Mouse (Mus musculus): ENCODE measurements around the gene Zfp324. TPM values are rescaled to one million over a fixed set of nuclear protein-coding genes. Genes with fewer than 3 reads are reported as not detected.
A peak's percentile ranks its signal among the peaks of the same experiment; 100 is the strongest.

The Zfp324 gene
- polyA plus RNA-seq, 1 experiment from 2014 or later: 9.8 TPM

DNA sequence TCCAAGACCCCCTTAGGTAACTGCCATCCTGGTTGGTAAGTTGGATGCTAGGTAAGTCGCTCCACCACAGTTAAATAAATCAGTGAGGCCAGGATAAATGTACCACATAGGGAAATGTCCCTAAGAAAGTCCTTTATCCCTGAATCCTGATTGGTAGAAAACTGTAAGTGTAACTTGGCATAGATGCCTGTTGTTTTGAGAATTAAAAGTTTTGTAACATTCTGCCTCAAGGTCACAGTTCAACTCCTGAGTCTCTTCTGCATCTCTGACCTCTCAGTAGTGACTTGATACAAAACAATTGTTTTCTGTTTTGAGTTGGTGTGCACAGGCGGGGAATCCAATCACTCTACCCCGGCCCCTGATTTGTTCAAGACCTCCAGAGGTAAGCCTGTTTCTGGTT is 33.2 kb downstream of the Zfp324 start, which contains the start of gene Trim28:
Gene Trim28 (plus strand): TSS at position 264 of the 400 bp plus-strand sequence.
- Histone ChIP-seq H3K9me3 (ENCODE audit: control insufficient read depth, low read length) (no peaks in the 10 kb centered on the region), H3K9ac (ENCODE audit: low read length) (no peak within 1 kb of the TSS), H3K4me3 (ENCODE audit: low read depth, low read length) (no peak within 1 kb of the TSS), H3K4me1 (ENCODE audit: control insufficient read depth, insufficient read depth, low read length) (no peaks in the 10 kb centered on the region), H3K27ac (ENCODE audit: low read depth, low read length) (no peak within 1 kb of the TSS), H3K27me3 (ENCODE audit: control insufficient read depth, insufficient read depth, low read length) (no peaks in the 10 kb centered on the region), H3K4me2 (ENCODE audit: low read depth) (no peak within 1 kb of the TSS), H3K36me3 (ENCODE audit: control insufficient read depth, insufficient read depth, low read length) (no peaks in the 10 kb centered on the region)
- no peak for DNase-seq (ENCODE audit: low spot score)
- no peak for ATAC-seq (ENCODE audit: insufficient read depth, low FRiP score, low TSS enrichment)
- 85% methylated on average over 3 of the region's 3 CpGs for WGBS

DNA sequence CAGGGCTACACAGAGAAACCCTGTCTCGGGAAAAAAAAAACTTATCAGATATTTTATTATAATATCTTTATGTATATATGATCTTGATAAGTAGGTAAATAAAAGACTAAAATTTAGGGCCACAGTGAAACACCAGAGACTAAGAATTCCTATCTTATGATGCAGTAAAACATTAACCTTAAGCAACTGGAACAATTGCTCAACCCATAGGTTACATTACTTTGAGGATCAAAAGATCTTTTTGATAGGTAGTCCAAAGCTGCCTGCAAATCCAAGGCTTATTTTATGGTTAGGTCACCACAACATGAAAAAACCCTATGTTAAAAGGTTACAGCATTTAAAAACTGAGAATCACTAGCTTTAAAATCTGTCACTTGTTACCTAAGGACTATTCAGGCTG is 35.9 kb downstream of the Zfp324 start:
- no peak overlapping the region for H3K27ac ChIP-seq (ENCODE audit: low read depth, low read length)
- H3K36me3 ChIP-seq (ENCODE audit: control insufficient read depth, insufficient read depth, low read length): peaks cover 3% of the 10 kb centered on the region; the same call in 1 of the 2 replicates
- DNase-seq (ENCODE audit: low spot score) (no peak), ATAC-seq (ENCODE audit: insufficient read depth, low FRiP score, low TSS enrichment) (no peak)
- H3K27me3 ChIP-seq (ENCODE audit: control insufficient read depth, insufficient read depth, low read length): no peaks in the 10 kb centered on the region
- H3K9me3 ChIP-seq (ENCODE audit: control insufficient read depth, low read length): no peaks in the 10 kb centered on the region
- no peaks in the 10 kb centered on the region for H3K4me1 ChIP-seq (ENCODE audit: control insufficient read depth, insufficient read depth, low read length)
- no peak overlapping the region for H3K4me2 ChIP-seq (ENCODE audit: low read depth)
- WGBS: 83% methylated on average over 1 of the region's 1 CpGs
- H3K4me3 ChIP-seq (ENCODE audit: low read depth, low read length): no peak overlapping the region
- H3K9ac ChIP-seq (ENCODE audit: low read length): no peak overlapping the region

DNA sequence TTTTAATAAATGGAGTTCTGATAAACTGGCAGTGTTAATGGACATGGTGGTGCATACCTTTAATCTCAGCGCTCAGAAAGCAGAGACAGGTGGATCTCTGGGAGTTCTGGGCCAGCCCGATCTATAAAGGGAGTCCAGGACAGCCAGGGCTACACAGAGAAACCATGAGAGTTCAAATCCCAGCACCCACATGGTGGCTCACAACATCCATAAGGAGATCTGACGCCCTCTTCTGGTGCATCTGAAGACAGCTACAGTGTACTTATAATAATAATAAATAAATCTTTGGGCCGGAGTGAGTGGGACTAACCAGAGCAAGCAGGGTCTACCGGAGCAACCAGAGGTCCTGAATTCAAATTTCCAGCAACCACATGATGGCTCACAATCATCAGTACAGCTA is 37.7 kb downstream of the Zfp324 start:
- Histone ChIP-seq H3K9me3 (ENCODE audit: control insufficient read depth, low read length) (no peaks in the 10 kb centered on the region), H3K4me3 (ENCODE audit: low read depth, low read length) (no peak overlapping the region), H3K4me2 (ENCODE audit: low read depth) (no peak overlapping the region), H3K27ac (ENCODE audit: low read depth, low read length) (no peak overlapping the region), H3K9ac (ENCODE audit: low read length) (no peak overlapping the region), H3K36me3 (ENCODE audit: control insufficient read depth, insufficient read depth, low read length) (peaks cover 5% of the 10 kb centered on the region; the same call in 1 of the 2 replicates), H3K27me3 (ENCODE audit: control insufficient read depth, insufficient read depth, low read length) (peaks cover 7% of the 10 kb centered on the region), H3K4me1 (ENCODE audit: control insufficient read depth, insufficient read depth, low read length) (peaks cover 3% of the 10 kb centered on the region)
- no peak for ATAC-seq (ENCODE audit: insufficient read depth, low FRiP score, low TSS enrichment)
- 75% methylated on average over 5 of the region's 5 CpGs for WGBS
- DNase-seq (ENCODE audit: low spot score): no peak

DNA sequence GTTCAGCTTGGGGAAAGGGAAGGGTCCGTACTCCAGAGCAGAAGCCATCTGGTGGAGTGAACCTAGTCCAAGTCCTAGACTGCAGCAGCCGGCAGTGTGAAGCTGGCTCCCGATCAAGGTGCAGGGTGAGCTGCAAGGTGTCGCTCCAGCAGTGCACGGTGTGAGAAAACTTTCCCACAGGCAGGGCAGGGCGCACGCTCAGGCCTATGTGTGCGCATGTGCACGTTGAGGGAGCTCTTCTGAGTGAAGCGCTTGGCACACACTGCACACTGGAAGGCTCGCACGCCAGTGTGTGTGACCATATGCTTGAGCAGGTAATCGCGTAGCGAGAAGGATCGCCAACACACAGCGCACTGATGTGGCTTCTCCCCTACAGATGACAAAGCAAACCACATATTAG is 40.4 kb downstream of the Zfp324 start:
- DNase-seq (ENCODE audit: low spot score) (no peak), ATAC-seq (ENCODE audit: insufficient read depth, low FRiP score, low TSS enrichment) (no peak)
- Histone ChIP-seq H3K27me3 (ENCODE audit: control insufficient read depth, insufficient read depth, low read length) (peaks cover 7% of the 10 kb centered on the region), H3K9me3 (ENCODE audit: control insufficient read depth, low read length) (no peaks in the 10 kb centered on the region), H3K36me3 (ENCODE audit: control insufficient read depth, insufficient read depth, low read length) (peaks cover 5% of the 10 kb centered on the region; the same call in 1 of the 2 replicates), H3K4me2 (ENCODE audit: low read depth) (no peak overlapping the region), H3K4me1 (ENCODE audit: control insufficient read depth, insufficient read depth, low read length) (peaks cover 8% of the 10 kb centered on the region), H3K4me3 (ENCODE audit: low read depth, low read length) (no peak overlapping the region), H3K27ac (ENCODE audit: low read depth, low read length) (no peak overlapping the region), H3K9ac (ENCODE audit: low read length) (no peak overlapping the region)
- 91% methylated on average over 17 of the region's 17 CpGs for WGBS

DNA sequence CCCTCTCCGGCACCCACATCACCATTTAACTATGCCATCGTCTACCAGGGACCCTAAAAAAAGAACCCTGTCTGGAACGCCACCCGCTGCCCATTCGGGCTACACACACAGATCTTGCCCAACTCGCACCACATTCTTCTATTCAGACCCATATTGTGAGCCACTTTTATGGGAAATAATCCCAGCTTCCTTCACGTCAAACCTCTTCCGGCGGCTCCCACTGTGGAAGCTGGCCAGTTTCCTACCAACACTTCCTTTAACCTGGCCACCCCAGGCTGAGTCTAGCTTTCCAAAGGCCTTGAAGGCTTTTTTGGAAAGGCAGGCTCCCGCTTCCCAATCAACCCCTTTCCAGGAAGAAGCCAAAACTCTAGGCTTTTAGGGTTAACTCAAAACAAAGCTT is 40.9 kb downstream of the Zfp324 start:
- H3K9me3 ChIP-seq (ENCODE audit: control insufficient read depth, low read length): no peaks in the 10 kb centered on the region
- ATAC-seq (ENCODE audit: insufficient read depth, low FRiP score, low TSS enrichment) (no peak), DNase-seq (ENCODE audit: low spot score) (no peak)
- H3K36me3 ChIP-seq (ENCODE audit: control insufficient read depth, insufficient read depth, low read length): peaks cover 5% of the 10 kb centered on the region; the same call in 1 of the 2 replicates
- no peak overlapping the region for H3K4me3 ChIP-seq (ENCODE audit: low read depth, low read length)
- H3K4me1 ChIP-seq (ENCODE audit: control insufficient read depth, insufficient read depth, low read length): peaks cover 8% of the 10 kb centered on the region
- 91% methylated on average over 10 of the region's 10 CpGs for WGBS
- no peak overlapping the region for H3K4me2 ChIP-seq (ENCODE audit: low read depth)
- H3K9ac ChIP-seq (ENCODE audit: low read length): no peak overlapping the region
- H3K27me3 ChIP-seq (ENCODE audit: control insufficient read depth, insufficient read depth, low read length): peaks cover 7% of the 10 kb centered on the region
- no peak overlapping the region for H3K27ac ChIP-seq (ENCODE audit: low read depth, low read length)

DNA sequence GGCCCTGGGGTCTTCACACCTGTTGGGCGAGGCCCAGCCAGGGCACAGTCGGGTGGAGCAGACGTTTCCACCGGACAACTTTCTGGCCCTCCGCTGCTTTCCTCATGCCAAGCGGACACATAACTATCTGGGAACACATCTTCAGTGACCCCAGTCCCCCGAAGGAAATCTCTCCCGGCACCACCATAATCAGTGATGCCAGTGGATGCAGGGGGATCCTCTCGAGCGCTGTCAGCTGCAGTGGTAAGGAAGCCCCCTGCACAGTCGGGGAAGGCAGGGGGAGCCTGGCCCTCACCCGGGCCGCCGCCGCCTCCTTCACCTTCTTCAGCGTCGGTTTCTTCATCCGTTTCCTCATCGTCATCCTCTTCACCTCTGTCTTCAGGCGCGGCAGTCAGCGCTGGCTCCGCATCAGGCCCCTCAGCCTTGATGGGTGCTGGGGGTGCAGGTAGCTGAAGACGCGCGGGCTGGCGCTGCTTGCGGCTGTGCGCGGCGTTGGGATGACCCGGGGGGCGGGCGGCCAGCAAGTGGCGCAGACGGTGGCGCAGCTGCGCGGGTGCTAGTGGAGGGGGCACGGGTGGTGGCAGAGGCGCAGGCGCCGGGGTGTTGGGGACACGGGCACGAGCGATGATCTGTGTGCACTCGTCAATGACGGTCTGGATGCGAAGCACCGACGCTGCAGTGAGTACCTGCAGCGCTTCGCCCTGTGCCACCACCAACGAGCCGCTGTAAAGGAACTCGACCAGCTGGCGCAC is 41.9 kb downstream of the Zfp324 start:
- H3K9ac ChIP-seq (ENCODE audit: low read length): peak overlapping the region; percentile 11; the same call in 1 of the 2 replicates

DNA sequence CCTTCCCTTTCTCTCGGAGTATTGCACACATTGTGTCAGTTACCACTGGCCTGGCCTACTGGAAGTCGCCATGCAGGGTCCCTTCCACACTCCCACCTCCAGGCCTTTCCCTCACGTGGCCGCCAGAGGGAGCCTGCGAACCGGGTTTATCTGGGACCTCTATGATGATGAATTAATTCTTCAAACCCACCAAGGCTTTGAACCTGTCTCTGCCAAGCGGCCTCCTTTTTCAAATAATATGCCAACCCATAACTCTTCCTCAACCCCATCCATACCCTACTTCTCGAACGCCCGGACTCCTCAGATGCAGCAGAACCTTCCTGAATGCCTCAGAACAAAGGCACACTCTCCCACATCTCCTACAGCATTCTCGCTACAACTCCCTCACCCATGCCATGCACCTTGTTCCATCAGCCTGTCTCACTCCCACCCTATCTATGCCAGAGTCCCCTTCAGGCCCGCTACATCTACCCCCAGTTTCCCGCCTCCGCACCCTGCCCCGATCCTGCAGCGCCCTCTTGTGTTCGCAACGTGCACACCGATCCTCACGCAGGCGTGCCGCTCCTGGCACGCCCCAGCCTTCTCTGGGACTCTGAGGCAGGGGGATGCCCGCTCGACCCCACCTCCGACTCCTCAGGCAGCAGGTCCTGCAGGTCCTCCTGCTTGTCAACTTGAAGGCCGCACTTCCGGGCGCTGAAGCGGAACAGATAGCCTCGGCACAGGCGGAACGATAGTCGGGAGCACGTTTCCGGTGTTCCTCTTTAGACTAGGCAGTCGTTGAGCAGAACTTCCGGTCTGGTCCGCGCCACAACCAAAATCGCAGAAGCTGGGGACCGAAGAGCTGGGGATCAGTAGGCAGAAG is 43.7 kb downstream of the Zfp324 start:
- H3K4me3 ChIP-seq (ENCODE audit: low read depth, low read length): peak overlapping the region; percentile 64
- peak overlapping the region; percentile 93 for H3K27ac ChIP-seq (ENCODE audit: low read depth, low read length)
- WGBS: 1% methylated on average over 42 of the region's 42 CpGs
- H3K4me1 ChIP-seq (ENCODE audit: control insufficient read depth, insufficient read depth, low read length): peaks cover 8% of the 10 kb centered on the region
- H3K4me2 ChIP-seq (ENCODE audit: low read depth): peak overlapping the region; percentile 83
- no peaks in the 10 kb centered on the region for H3K9me3 ChIP-seq (ENCODE audit: control insufficient read depth, low read length)
- H3K36me3 ChIP-seq (ENCODE audit: control insufficient read depth, insufficient read depth, low read length): peaks cover 5% of the 10 kb centered on the region; the same call in 1 of the 2 replicates
- peak; percentile 96 for DNase-seq (ENCODE audit: low spot score)
- H3K27me3 ChIP-seq (ENCODE audit: control insufficient read depth, insufficient read depth, low read length): peaks cover 7% of the 10 kb centered on the region
- ATAC-seq (ENCODE audit: insufficient read depth, low FRiP score, low TSS enrichment): peak; percentile 83
- H3K9ac ChIP-seq (ENCODE audit: low read length): peak overlapping the region; percentile 87

More for the DNA sequence above, 41.9 kb downstream of the Zfp324 start:
- Histone ChIP-seq H3K27ac (ENCODE audit: low read depth, low read length) (no peak overlapping the region), H3K4me3 (ENCODE audit: low read depth, low read length) (peak overlapping the region; percentile 12; the same call in 1 of the 2 replicates), H3K9me3 (ENCODE audit: control insufficient read depth, low read length) (no peaks in the 10 kb centered on the region), H3K4me1 (ENCODE audit: control insufficient read depth, insufficient read depth, low read length) (peaks cover 8% of the 10 kb centered on the region), H3K4me2 (ENCODE audit: low read depth) (peak overlapping the region; percentile 24), H3K27me3 (ENCODE audit: control insufficient read depth, insufficient read depth, low read length) (peaks cover 7% of the 10 kb centered on the region), H3K36me3 (ENCODE audit: control insufficient read depth, insufficient read depth, low read length) (peaks cover 5% of the 10 kb centered on the region; the same call in 1 of the 2 replicates)
- 28% methylated on average over 57 of the region's 57 CpGs for WGBS
- ATAC-seq (ENCODE audit: insufficient read depth, low FRiP score, low TSS enrichment) (no peak), DNase-seq (ENCODE audit: low spot score) (no peak)

DNA sequence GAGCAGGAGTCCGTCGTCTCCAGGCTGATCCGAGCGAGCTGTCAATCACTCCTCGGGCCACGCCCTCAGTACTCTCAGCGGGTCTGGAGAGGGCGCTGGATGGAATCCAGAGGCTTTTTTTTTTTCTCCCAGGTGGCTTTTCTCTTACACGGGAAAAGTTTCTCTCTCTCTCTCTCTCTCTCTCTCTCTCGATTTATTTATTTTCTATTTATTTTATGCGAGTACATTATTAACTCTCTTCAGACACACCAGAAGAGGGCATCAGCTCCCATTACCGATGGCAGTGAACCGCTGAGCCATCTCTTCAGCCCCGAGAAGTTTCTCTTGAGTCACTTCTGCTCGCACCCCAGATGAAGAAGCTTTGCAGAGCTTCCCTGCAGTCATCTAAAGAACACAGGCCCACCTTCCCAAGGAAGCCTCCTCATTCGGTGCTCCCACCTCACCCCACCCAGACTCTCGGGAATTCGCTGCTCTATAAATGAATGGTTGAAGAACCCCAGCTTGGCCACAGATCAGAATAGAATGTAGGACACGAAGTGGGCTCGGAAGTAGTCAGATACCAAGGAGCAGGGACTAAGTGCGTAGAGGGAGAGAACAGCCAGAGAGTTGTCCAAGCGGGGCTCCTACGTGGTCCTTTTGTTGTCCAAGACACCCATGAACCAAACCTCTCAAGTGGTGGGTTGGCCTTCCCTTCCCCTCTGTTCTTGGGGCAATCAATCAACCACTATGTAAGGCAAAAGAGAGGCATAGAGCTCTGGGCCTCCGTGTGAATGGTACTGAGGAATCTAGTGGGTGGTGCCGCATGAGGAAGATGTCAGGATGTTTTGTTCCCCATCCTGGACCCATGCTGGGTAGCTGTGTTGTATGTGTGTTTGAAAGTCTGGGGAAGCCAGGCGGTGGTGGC is 44.6 kb downstream of the Zfp324 start, which contains the start of gene Zbtb45:
Gene Zbtb45 (minus strand): TSS at position 30 of the 904 bp plus-strand sequence.
- DNase-seq (ENCODE audit: low spot score): peak; percentile 42
- H3K4me1 ChIP-seq (ENCODE audit: control insufficient read depth, insufficient read depth, low read length): peaks cover 8% of the 10 kb centered on the region
- peak within 1 kb of the TSS; percentile 64 for H3K4me3 ChIP-seq (ENCODE audit: low read depth, low read length)
- H3K9ac ChIP-seq (ENCODE audit: low read length): peak within 1 kb of the TSS; percentile 87
- no peak; the same call in 1 of the 2 replicates for ATAC-seq (ENCODE audit: insufficient read depth, low FRiP score, low TSS enrichment)
- peaks cover 7% of the 10 kb centered on the region for H3K27me3 ChIP-seq (ENCODE audit: control insufficient read depth, insufficient read depth, low read length)
- no peaks in the 10 kb centered on the region for H3K9me3 ChIP-seq (ENCODE audit: control insufficient read depth, low read length)
- WGBS: 7% methylated on average over 26 of the region's 26 CpGs
- peak within 1 kb of the TSS; percentile 83 for H3K4me2 ChIP-seq (ENCODE audit: low read depth)
- H3K27ac ChIP-seq (ENCODE audit: low read depth, low read length): peak within 1 kb of the TSS; percentile 93
- H3K36me3 ChIP-seq (ENCODE audit: control insufficient read depth, insufficient read depth, low read length): peaks cover 5% of the 10 kb centered on the region; the same call in 1 of the 2 replicates
